Mouse (Mus musculus) hindlimb bud, embryonic 11.5 days (tissue): ENCODE measurements around the gene Ltbp4.
A peak's percentile ranks its signal among the peaks of the same experiment; 100 is the strongest.

Source experiments
- DNase-seq: peaks from one replicate; pipeline ENCODE4 v3.0.0-alpha.2; 2012; ENCODE audit warnings: low read depth, low spot score; ENCODE audit errors: extremely low spot score

Gene Ltbp4

GRCm38 (mm10) chr7:27337175-27337853 is at the start of gene Ltbp4:
Ltbp4 (minus strand) TSS chr7:27337692.
- DNase-seq = no peak

DNA sequence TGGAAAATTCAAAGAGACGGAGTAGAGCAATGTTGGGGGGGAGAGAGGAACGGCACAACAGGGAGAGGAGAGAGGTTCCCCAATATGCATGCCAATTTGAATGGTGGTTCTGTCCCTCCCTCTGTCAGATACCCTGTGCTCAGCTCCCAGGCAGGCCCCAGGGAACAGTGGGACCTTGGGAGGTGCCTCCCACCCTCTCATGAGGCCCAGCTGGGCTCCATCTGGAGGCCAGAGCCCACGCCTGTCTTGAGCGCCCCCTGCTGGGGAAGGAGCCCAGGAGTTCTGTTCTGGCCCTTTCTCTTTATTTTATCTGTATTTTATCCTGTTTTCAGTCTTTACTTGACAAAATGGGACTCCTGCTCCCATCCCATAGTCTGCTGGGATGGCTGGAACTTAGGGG is 47.2 kb upstream of the Ltbp4 start:
- DNase-seq = no peak

- no peak for DNase-seq
These were observed 46.6 kb upstream of the Ltbp4 start for GRCm38 (mm10) chr7:27384134-27384533.

- DNase-seq = no peak
These were observed 45.7 kb upstream of the Ltbp4 start for GRCm38 (mm10) chr7:27383233-27383632.

DNA sequence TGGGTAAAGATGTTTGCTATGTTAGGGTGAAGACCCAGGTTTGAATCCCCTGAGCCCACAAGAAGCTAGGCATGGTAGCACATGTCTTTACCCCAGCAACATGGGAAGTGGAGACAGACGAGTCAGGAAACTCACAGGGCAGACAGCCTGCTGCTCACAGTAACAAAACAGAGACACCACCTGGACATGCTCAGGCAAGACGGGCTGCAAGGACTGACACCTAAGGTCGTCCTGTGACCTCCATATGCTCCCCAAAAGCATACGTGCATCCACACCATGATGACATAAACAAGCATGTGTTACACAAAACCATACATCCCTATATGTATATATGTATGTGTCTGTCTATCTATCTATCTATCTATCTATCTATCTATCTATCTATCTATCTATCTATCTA is 44.1 kb upstream of the Ltbp4 start:
- DNase-seq = no peak

GRCm38 (mm10) chr7:27381009-27381408 is 43.5 kb upstream of the Ltbp4 start:
- no peak for DNase-seq

DNA sequence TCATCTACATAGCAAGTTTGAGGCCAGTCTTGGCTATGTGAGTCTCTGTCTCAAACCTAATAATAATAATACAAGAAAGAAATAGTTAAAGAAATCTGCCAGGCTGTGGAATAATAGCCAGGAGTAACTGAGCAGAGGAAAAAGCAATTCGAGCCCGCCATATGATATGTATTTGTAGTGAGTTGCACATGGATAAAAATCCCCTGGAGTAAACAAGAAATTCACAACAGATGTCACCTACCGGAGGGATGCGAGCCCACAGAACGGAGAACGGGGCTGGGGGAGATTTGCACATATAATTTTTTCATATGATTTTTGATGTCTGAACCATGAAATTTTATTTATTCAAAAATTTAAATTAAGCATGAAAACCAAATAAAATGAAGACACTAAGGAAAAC is 42.3 kb upstream of the Ltbp4 start:
- no peak for DNase-seq

DNA sequence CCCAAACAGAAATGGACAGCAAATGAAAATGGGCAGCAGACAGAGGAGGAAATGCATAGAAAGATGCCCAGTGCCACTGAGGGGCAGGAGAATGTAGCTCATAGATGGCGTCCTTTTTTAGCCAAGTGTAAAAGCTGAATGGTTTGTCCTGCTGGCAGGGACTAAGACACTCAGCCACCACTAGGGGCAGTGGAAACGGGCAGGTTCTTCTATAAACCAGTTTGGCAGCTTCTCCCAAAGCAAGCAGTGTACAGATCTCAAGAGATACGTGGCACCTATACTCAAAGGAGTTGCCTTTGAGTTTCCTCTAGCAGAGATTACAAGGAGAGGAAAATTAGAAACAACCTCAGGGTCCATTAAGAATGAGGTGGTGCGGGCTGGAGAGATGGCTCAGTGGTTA is 40.9 kb upstream of the Ltbp4 start:
- no peak for DNase-seq

GRCm38 (mm10) chr7:27375274-27375673 is 37.8 kb upstream of the Ltbp4 start:
- no peak for DNase-seq

GRCm38 (mm10) chr7:27371715-27372462 is 34.4 kb upstream of the Ltbp4 start:
- no peak for DNase-seq

DNA sequence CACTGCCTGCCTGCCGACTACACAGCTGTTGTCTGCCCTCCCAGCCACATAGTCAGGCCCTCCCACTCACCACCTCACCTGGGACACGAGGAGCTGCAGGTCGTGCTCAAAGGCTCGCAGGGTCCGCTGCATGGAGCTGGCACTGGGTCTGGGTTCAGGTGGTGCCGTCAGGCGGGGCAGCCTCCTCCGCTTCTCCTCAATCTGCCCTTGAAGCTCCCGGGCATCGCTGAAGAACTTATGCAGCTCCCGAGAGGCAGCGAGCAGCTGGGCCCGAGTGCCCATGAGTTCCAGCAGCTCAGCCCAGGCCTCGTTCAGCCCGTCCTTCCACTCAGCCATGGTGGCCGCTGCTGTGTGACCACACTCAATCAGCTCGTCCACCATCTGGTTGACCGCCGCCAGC is 31.6 kb upstream of the Ltbp4 start:
- DNase-seq = no peak

GRCm38 (mm10) chr7:27367976-27368375 is 30.5 kb upstream of the Ltbp4 start:
- no peak for DNase-seq

- DNase-seq = no peak
These were observed 28.8 kb upstream of the Ltbp4 start for GRCm38 (mm10) chr7:27366082-27366844.

DNA sequence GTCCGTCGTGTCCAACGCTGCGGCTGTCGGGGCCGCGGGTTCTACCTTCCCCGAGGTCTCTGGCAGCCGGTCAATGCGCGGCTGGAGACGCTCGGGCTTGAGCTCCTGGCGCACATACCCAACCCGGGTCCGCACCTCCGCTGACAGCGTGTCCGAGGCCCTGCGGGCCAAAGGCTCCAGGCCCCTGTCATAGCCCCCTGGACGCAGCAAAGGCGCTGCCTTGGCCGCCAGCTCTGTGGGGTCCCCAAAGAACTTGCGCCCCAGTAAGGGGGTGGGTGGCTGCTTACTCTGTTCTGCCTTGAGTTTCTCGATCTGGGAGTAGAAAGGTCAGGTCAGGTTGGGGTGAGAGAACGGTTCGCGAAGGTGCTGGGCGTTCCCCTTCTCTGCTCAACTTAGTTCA is 26.9 kb upstream of the Ltbp4 start:
- DNase-seq = no peak

DNA sequence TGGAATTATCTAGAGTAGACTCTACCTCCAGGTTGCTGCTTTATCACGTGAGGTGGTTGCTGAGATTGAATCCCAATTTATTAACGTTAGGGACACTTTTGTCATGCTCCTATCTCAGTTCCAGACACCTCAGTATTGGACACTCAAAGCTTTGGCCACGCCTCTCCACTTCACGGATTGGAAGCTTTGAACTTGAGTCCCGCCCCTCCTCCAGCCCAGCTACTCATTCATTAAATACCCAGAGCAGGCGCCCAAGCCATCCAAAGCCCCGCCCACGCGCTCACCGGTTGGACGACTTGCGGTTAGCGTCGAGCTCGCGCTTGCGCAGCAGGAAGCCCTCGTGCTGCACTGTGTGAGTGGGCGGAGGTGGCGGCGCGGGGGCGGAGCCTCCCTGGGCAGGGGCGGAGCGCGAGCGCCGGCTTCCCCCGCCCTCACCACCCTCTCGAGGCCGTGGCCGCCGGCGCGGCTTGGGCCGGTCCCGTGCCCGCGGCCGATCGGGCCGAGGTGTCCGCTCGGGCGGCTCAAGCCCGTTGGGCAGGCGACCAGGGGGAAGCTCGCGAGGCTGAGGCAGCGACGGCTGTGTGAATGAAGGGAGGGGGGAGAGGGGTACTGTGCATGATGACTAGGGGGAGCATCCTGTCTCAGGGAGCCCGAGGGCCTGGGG is 23.9 kb upstream of the Ltbp4 start:
- peak; percentile 96 for DNase-seq

- no peak for DNase-seq
These were observed 23.3 kb upstream of the Ltbp4 start for GRCm38 (mm10) chr7:27360749-27361148.

- no peak for DNase-seq
These were observed 22.3 kb upstream of the Ltbp4 start for GRCm38 (mm10) chr7:27359706-27360358.

- no peak for DNase-seq
These were observed 21.7 kb upstream of the Ltbp4 start for GRCm38 (mm10) chr7:27359162-27359561.

- DNase-seq = no peak
These were observed 20.1 kb upstream of the Ltbp4 start for GRCm38 (mm10) chr7:27357595-27357978.

DNA sequence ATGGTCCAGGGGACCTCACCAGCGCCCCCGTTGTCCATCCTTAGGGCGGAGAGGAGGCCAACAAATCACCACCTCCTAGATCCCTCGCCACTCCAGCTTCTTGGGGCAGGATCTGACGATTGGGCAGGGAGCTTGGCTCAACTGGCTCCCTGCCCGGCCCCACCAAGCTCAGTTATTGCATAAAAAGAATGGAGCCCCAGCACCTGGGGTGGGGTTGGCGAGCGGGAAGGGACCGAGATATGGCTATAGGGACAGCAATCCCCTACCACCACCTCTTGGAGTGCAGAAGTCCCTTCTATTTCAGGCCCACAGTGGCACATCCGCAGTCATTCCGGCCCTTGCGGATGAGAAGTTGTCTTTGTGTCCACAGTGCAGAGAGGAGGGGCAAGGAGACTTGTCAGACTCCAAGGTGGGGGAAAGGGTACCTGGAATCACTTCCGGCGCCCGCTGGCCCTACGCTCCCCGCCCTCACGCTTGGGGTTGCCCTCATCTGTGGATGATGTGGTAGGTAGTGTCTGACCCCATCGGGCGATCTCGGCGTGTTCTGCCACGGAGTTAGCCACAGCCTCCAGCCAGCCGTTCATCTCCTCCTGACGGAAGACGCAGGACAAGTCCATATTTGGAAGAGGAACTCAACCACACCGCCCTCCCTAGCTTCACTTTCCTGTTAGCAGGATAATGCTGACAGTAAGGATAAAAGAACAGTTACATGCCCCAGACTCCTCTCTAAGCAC is 19.5 kb upstream of the Ltbp4 start, which contains the start of gene Gm20479:
TSS of gene Gm20479 (minus strand) at position 559 of the 734 bp plus-strand sequence.
- no peak for DNase-seq
